Mouse (Mus musculus) common myeloid progenitor, adult 5-6 weeks (primary cell): ENCODE results near the gene Il18bp. TPM values are rescaled to one million over a fixed set of nuclear protein-coding genes. Genes with fewer than 3 reads are reported as not detected.

Source experiments
- total RNA-seq: library from RNA; stranded (forward); fragments of 200-1000, 187-1606 nt; gene quantifications from 2 replicates; pipeline ENCODE4 v1.2.3, GENCODE M21; 2017

Gene Il18bp
- total RNA-seq, 1 experiment from 2014 or later = 1.9 TPM

Other genes with a start within 250 kb of the Il18bp start
- not detected in 2 replicates for gene Phox2a, start 200.4 kb downstream of the Il18bp start, total RNA-seq
- gene Inppl1, start 180.5 kb downstream of the Il18bp start, total RNA-seq = 1.0 and 1.8 TPM in 2 replicates
- gene Folr2, start 161.5 kb downstream of the Il18bp start, total RNA-seq = not detected in 2 replicates
- 62.0 and 107 TPM in 2 replicates for gene Anapc15, start 155.0 kb downstream of the Il18bp start, total RNA-seq
- gene Folr1, start 147.9 kb downstream of the Il18bp start, total RNA-seq = not detected in 2 replicates
- gene Lamtor1, start 112.8 kb downstream of the Il18bp start, total RNA-seq = 66.9 and 67.0 TPM in 2 replicates
- gene Tomt, start 112.3 kb downstream of the Il18bp start, total RNA-seq = 0.19 and 0.91 TPM in 2 replicates
- gene Lrrc51, start 84.8 kb downstream of the Il18bp start, total RNA-seq = 1.7 and 3.9 TPM in 2 replicates
- 251 and 297 TPM in 2 replicates for gene Numa1, start 84.6 kb downstream of the Il18bp start, total RNA-seq
- gene Rnf121, start 46.8 kb upstream of the Il18bp start, total RNA-seq = 6.6 and 13.2 TPM in 2 replicates
- 27.5 and 43.1 TPM in 2 replicates for gene Xndc1, start 46.8 kb upstream of the Il18bp start, total RNA-seq
- gene Xntrpc, start 47.0 kb upstream of the Il18bp start, total RNA-seq = 0.68 and 0.69 TPM in 2 replicates
- gene Trpc2, start 64.4 kb upstream of the Il18bp start, total RNA-seq = 0.69 and 1.3 TPM in 2 replicates
- 0.15 TPM in 1 of 2 replicates, not detected in the other for gene Art1, start 83.1 kb upstream of the Il18bp start, total RNA-seq
- gene Art5, start 90.8 kb upstream of the Il18bp start, total RNA-seq = 0.14 TPM in 1 of 2 replicates, not detected in the other
- 0.50 TPM in 1 of 2 replicates, not detected in the other for gene Chrna10, start 98.1 kb upstream of the Il18bp start, total RNA-seq
- gene Nup98, start 191.5 kb upstream of the Il18bp start, total RNA-seq = 54.7 and 60.9 TPM in 2 replicates
- gene Pgap2, start 191.5 kb upstream of the Il18bp start, total RNA-seq = 23.1 and 30.9 TPM in 2 replicates
- gene Rhog, start 237.4 kb upstream of the Il18bp start, total RNA-seq = 40.9 and 43.0 TPM in 2 replicates
- gene Stim1, start 249.1 kb upstream of the Il18bp start, total RNA-seq = 20.5 and 41.0 TPM in 2 replicates